Mouse (Mus musculus): ENCODE results near the gene Grk2. TPM values are rescaled to one million over a fixed set of nuclear protein-coding genes. Genes with fewer than 3 reads are reported as not detected.
"Not testable (repeated sequence)": the region's sequence is repeated elsewhere in the genome, so short reads cannot be mapped to it uniquely, and the experiment has no call there.

The Grk2 gene
- polyA plus RNA-seq, 1 experiment from 2014 or later: 18.0 TPM

GRCm38 (mm10) chr19:4263702-4264101 lies 42.3 kb downstream of the Grk2 start:
- Histone ChIP-seq H3K27ac (no peak overlapping the region), H3K9me3 (no peaks in the 10 kb centered on the region), H3K27me3 (peaks cover 11% of the 10 kb centered on the region), H3K36me3 (no peaks in the 10 kb centered on the region), H3K4me2 (replicated peaks) (no peak overlapping the region), H3K9ac (replicated peaks) (no peak overlapping the region), H3K4me1 (replicated peaks) (peaks cover 1% of the 10 kb centered on the region; the same call in 1 of the 2 replicates), H3K4me3 (replicated peaks) (no peak overlapping the region)
- no peak for ATAC-seq
- 73% methylated on average over 14 of the region's 14 CpGs for WGBS

- H3K9me3 ChIP-seq: no peaks in the 10 kb centered on the region
- H3K27me3 ChIP-seq: peaks cover 1% of the 10 kb centered on the region
- H3K9ac ChIP-seq (replicated peaks): no peak overlapping the region
- no peak overlapping the region for H3K27ac ChIP-seq
- no peak overlapping the region for H3K4me2 ChIP-seq (replicated peaks)
- H3K36me3 ChIP-seq: no peaks in the 10 kb centered on the region
- no peak overlapping the region for H3K4me3 ChIP-seq (replicated peaks)
- peaks cover 3% of the 10 kb centered on the region for H3K4me1 ChIP-seq (replicated peaks)
- WGBS: 84% methylated on average over 6 of the region's 6 CpGs
- no peak for ATAC-seq
Observed at GRCm38 (mm10) chr19:4262756-4263155, 43.3 kb downstream of the Grk2 start.

- 0 out of 2 replicates have a peak overlapping the region, but pooled peaks have one; percentile 0 for H3K9ac ChIP-seq (replicated peaks)
- H3K9me3 ChIP-seq: no peaks in the 10 kb centered on the region
- no peak overlapping the region for H3K27ac ChIP-seq
- no peaks in the 10 kb centered on the region for H3K36me3 ChIP-seq
- no peak for ATAC-seq
- no peak overlapping the region for H3K4me2 ChIP-seq (replicated peaks)
- H3K27me3 ChIP-seq: no peaks in the 10 kb centered on the region
- H3K4me3 ChIP-seq (replicated peaks): no peak overlapping the region
- WGBS: 56% methylated on average over 8 of the region's 8 CpGs
- H3K4me1 ChIP-seq (replicated peaks): peaks cover 11% of the 10 kb centered on the region
Observed at GRCm38 (mm10) chr19:4261038-4261698, 44.9 kb downstream of the Grk2 start.

- Histone ChIP-seq H3K4me1 (replicated peaks) (peaks cover 11% of the 10 kb centered on the region), H3K9ac (replicated peaks) (peak overlapping the region; percentile 59), H3K4me3 (replicated peaks) (peak overlapping the region; percentile 55), H3K27me3 (no peaks in the 10 kb centered on the region), H3K27ac (no peak overlapping the region), H3K4me2 (replicated peaks) (peak overlapping the region; percentile 70), H3K9me3 (no peaks in the 10 kb centered on the region), H3K36me3 (no peaks in the 10 kb centered on the region)
- WGBS: 20% methylated on average over 12 of the region's 12 CpGs
- no peak for ATAC-seq
Observed at GRCm38 (mm10) chr19:4257897-4258252, 48.1 kb downstream of the Grk2 start.

- Histone ChIP-seq H3K36me3 (no peaks in the 10 kb centered on the region), H3K4me1 (replicated peaks) (peaks cover 11% of the 10 kb centered on the region), H3K4me3 (replicated peaks) (peak overlapping the region; percentile 55), H3K9me3 (no peaks in the 10 kb centered on the region), H3K27me3 (no peaks in the 10 kb centered on the region), H3K4me2 (replicated peaks) (peak overlapping the region; percentile 70), H3K9ac (replicated peaks) (peak overlapping the region; percentile 63), H3K27ac (no peak overlapping the region)
- under 1% methylated on average over 41 of the region's 41 CpGs for WGBS
- ATAC-seq: peak; percentile 93
Observed at GRCm38 (mm10) chr19:4257216-4257896, 48.7 kb downstream of the Grk2 start.

- no peak overlapping the region for H3K4me3 ChIP-seq (replicated peaks)
- H3K9me3 ChIP-seq: no peaks in the 10 kb centered on the region
- WGBS: 74% methylated on average over 11 of the region's 11 CpGs
- H3K27me3 ChIP-seq: no peaks in the 10 kb centered on the region
- ATAC-seq: no peak
- no peaks in the 10 kb centered on the region for H3K36me3 ChIP-seq
- H3K9ac ChIP-seq (replicated peaks): no peak overlapping the region
- H3K4me1 ChIP-seq (replicated peaks): peaks cover 11% of the 10 kb centered on the region
- no peak overlapping the region for H3K4me2 ChIP-seq (replicated peaks)
- H3K27ac ChIP-seq: no peak overlapping the region
Observed at GRCm38 (mm10) chr19:4255583-4256162, 50.3 kb downstream of the Grk2 start.

GRCm38 (mm10) chr19:4254230-4254629 lies 51.8 kb downstream of the Grk2 start:
- ATAC-seq: no peak
- H3K9me3 ChIP-seq: no peaks in the 10 kb centered on the region
- H3K27ac ChIP-seq: no peak overlapping the region
- no peak overlapping the region for H3K4me3 ChIP-seq (replicated peaks)
- 86% methylated on average over 7 of the region's 7 CpGs for WGBS
- H3K36me3 ChIP-seq: no peaks in the 10 kb centered on the region
- peaks cover 11% of the 10 kb centered on the region for H3K4me1 ChIP-seq (replicated peaks)
- H3K4me2 ChIP-seq (replicated peaks): no peak overlapping the region
- H3K9ac ChIP-seq (replicated peaks): no peak overlapping the region
- no peaks in the 10 kb centered on the region for H3K27me3 ChIP-seq

GRCm38 (mm10) chr19:4248683-4249082 lies 57.3 kb downstream of the Grk2 start:
- not testable (repeated sequence) for H3K4me1 ChIP-seq (replicated peaks); H3K36me3 ChIP-seq; H3K4me3 ChIP-seq (replicated peaks); H3K9me3 ChIP-seq; H3K9ac ChIP-seq (replicated peaks); H3K27ac ChIP-seq; H3K27me3 ChIP-seq; H3K4me2 ChIP-seq (replicated peaks); ATAC-seq
- WGBS: 72% methylated on average over 1 of the region's 1 CpGs

- Histone ChIP-seq H3K4me1 (replicated peaks) (no peaks in the 10 kb centered on the region), H3K27ac (no peak overlapping the region), H3K9me3 (no peaks in the 10 kb centered on the region), H3K4me2 (replicated peaks) (no peak overlapping the region), H3K36me3 (no peaks in the 10 kb centered on the region), H3K4me3 (replicated peaks) (no peak overlapping the region), H3K27me3 (no peaks in the 10 kb centered on the region), H3K9ac (replicated peaks) (no peak overlapping the region)
- no peak for ATAC-seq
- WGBS: 82% methylated on average over 1 of the region's 1 CpGs
Observed at GRCm38 (mm10) chr19:4247010-4247409, 59.0 kb downstream of the Grk2 start.

GRCm38 (mm10) chr19:4244775-4245174 lies 61.2 kb downstream of the Grk2 start:
- Histone ChIP-seq H3K36me3 (no peaks in the 10 kb centered on the region), H3K27ac (no peak overlapping the region), H3K27me3 (no peaks in the 10 kb centered on the region), H3K4me2 (replicated peaks) (no peak overlapping the region), H3K9me3 (no peaks in the 10 kb centered on the region), H3K4me1 (replicated peaks) (no peaks in the 10 kb centered on the region), H3K4me3 (replicated peaks) (no peak overlapping the region), H3K9ac (replicated peaks) (no peak overlapping the region)
- 88% methylated on average over 6 of the region's 6 CpGs for WGBS
- ATAC-seq: no peak

- 73% methylated on average over 3 of the region's 3 CpGs for WGBS
- Histone ChIP-seq H3K36me3 (no peaks in the 10 kb centered on the region), H3K4me2 (replicated peaks) (no peak overlapping the region), H3K27ac (no peak overlapping the region), H3K9me3 (no peaks in the 10 kb centered on the region), H3K4me1 (replicated peaks) (no peaks in the 10 kb centered on the region), H3K27me3 (no peaks in the 10 kb centered on the region), H3K4me3 (replicated peaks) (no peak overlapping the region), H3K9ac (replicated peaks) (no peak overlapping the region)
- ATAC-seq: no peak
Observed at GRCm38 (mm10) chr19:4242416-4242815, 63.6 kb downstream of the Grk2 start.

- ATAC-seq: no peak
Observed at GRCm38 (mm10) chr19:4240247-4240668, 65.8 kb downstream of the Grk2 start.

More at GRCm38 (mm10) chr19:4240247-4240668, 65.8 kb downstream of the Grk2 start:
- H3K27me3 ChIP-seq: no peaks in the 10 kb centered on the region
- no peaks in the 10 kb centered on the region for H3K9me3 ChIP-seq
- H3K9ac ChIP-seq (replicated peaks): no peak overlapping the region
- no peaks in the 10 kb centered on the region for H3K4me1 ChIP-seq (replicated peaks)
- H3K27ac ChIP-seq: no peak overlapping the region
- no peak overlapping the region for H3K4me3 ChIP-seq (replicated peaks)
- no peak overlapping the region for H3K4me2 ChIP-seq (replicated peaks)
- 81% methylated on average over 8 of the region's 8 CpGs for WGBS
- no peaks in the 10 kb centered on the region for H3K36me3 ChIP-seq
